Mouse (Mus musculus) CH12.LX (cell line): ENCODE data around the gene Dusp21. TPM values are rescaled to one million over a fixed set of nuclear protein-coding genes. Genes with fewer than 3 reads are reported as not detected.

Source experiments
- DNase-seq: peaks from one replicate; pipeline ENCODE4 v3.0.0-alpha.2; 2013; ENCODE audit errors: extremely low read depth
- H3K27ac ChIP-seq: 2 replicates; pipeline ENCODE4 v1.5.1; 2012; ENCODE audit warnings: low read depth, mild to moderate bottlenecking, control low read depth, moderate library complexity; ENCODE audit not compliant: insufficient read depth
- H3K27me3 ChIP-seq: replicated peaks from 2 replicates; pipeline ENCODE3; 2012; ENCODE audit warnings: inconsistent platforms
- H3K36me3 ChIP-seq, 2 experiments: replicated peaks in 1 of 2; 2 replicates each; pipeline versions ENCODE3 to v1.6.1; 2012; ENCODE audit warnings: inconsistent platforms in 1 of 2, low read length in 1 of 2, mild to moderate bottlenecking in 1 of 2, mixed read lengths in 1 of 2, moderate library complexity in 1 of 2; ENCODE audit not compliant: control insufficient read depth in 1 of 2, insufficient read depth in 1 of 2
- H3K4me1 ChIP-seq, 2 experiments: 2 replicates each; pipeline ENCODE4 v1.6.1; 2012; ENCODE audit warnings: inconsistent platforms in 1 of 2, moderate library complexity in 1 of 2; ENCODE audit not compliant: insufficient read depth in 2 of 2, control insufficient read depth in 1 of 2
- H3K4me2 ChIP-seq: 2 replicates; pipeline ENCODE4 v1.6.1; 2012; ENCODE audit warnings: low read depth, mild to moderate bottlenecking, control low read depth; ENCODE audit not compliant: poor library complexity, insufficient read depth, severe bottlenecking
- H3K4me3 ChIP-seq, 3 experiments: fragments of 150-350 bp in 1 of 3; sonication (generic) in 1 of 3; replicated peaks in 1 of 3; 2 replicates each; pipeline versions ENCODE3 to v1.5.1; 2011 to 2012; ENCODE audit warnings: low read depth in 2 of 3, low read length in 2 of 3, mild to moderate bottlenecking in 2 of 3, moderate library complexity in 2 of 3, control low read depth in 1 of 3, improper control_type of control experiment in 1 of 3, inconsistent platforms in 1 of 3, mixed read lengths in 1 of 3; ENCODE audit not compliant: poor library complexity in 1 of 3
- H3K79me2 ChIP-seq: replicated peaks from 2 replicates; pipeline ENCODE4 v1.6.1; 2012; ENCODE audit warnings: mild to moderate bottlenecking, moderate library complexity; ENCODE audit not compliant: control insufficient read depth, poor library complexity, insufficient read depth, severe bottlenecking; ENCODE audit errors: extremely low read depth
- H3K9ac ChIP-seq: 2 replicates; pipeline ENCODE4 v1.6.1; 2012; ENCODE audit warnings: low read depth, mild to moderate bottlenecking, control low read depth, moderate library complexity; ENCODE audit not compliant: insufficient read depth
- H3K9me3 ChIP-seq: replicated peaks from 2 replicates; pipeline ENCODE3; 2012; ENCODE audit warnings: low read length, inconsistent platforms, mixed read lengths
- BHLHE40 ChIP-seq: IDR thresholded peaks from 2 replicates; pipeline ENCODE4 v1.6.1; 2011; ENCODE audit warnings: mild to moderate bottlenecking, low read depth, low read length, improper control_type of control experiment
- CHD2 ChIP-seq: IDR thresholded peaks from 2 replicates; pipeline ENCODE4 v1.6.1; 2011; ENCODE audit warnings: low read length, improper control_type of control experiment
- E2F4 ChIP-seq: IDR thresholded peaks from 2 replicates; pipeline ENCODE4 v1.6.1; 2011; ENCODE audit warnings: low read depth, low read length, improper control_type of control experiment; ENCODE audit not compliant: insufficient replicate concordance
- ELF1 ChIP-seq: IDR thresholded peaks from 2 replicates; pipeline ENCODE4 v1.6.1; 2014; ENCODE audit warnings: low read depth, mild to moderate bottlenecking, inconsistent platforms, low read length, improper control_type of control experiment
- EP300 ChIP-seq: IDR thresholded peaks from 2 replicates; pipeline ENCODE4 v1.6.1; 2011; ENCODE audit warnings: low read length, improper control_type of control experiment
- ETS1 ChIP-seq: conservative IDR thresholded peaks from 2 replicates; pipeline ENCODE4 v1.6.1; 2012; ENCODE audit warnings: low read depth, mild to moderate bottlenecking, inconsistent platforms, low read length, improper control_type of control experiment, moderate library complexity
- HCFC1 ChIP-seq: IDR thresholded peaks from 2 replicates; pipeline ENCODE4 v1.6.1; 2012; ENCODE audit warnings: low read depth, mild to moderate bottlenecking, inconsistent platforms, low read length, improper control_type of control experiment
- IRF4 ChIP-seq: IDR thresholded peaks from 2 replicates; pipeline ENCODE4 v1.6.1; 2014; ENCODE audit warnings: low read depth, mild to moderate bottlenecking, inconsistent platforms, low read length, improper control_type of control experiment
- JUN ChIP-seq: IDR thresholded peaks from 2 replicates; pipeline ENCODE4 v1.6.1; 2011; ENCODE audit warnings: low read depth, mild to moderate bottlenecking, low read length, improper control_type of control experiment, moderate library complexity; ENCODE audit not compliant: insufficient read depth
- MAFK ChIP-seq: IDR thresholded peaks from 2 replicates; pipeline ENCODE4 v1.6.1; 2011; ENCODE audit warnings: low read length, improper control_type of control experiment; ENCODE audit not compliant: insufficient replicate concordance
- MAX ChIP-seq: IDR thresholded peaks from 2 replicates; pipeline ENCODE4 v1.6.1; 2011; ENCODE audit warnings: low read length, improper control_type of control experiment
- MAZ ChIP-seq: IDR thresholded peaks from 2 replicates; pipeline ENCODE4 v1.6.1; 2012; ENCODE audit warnings: low read depth, mild to moderate bottlenecking, inconsistent platforms, low read length, improper control_type of control experiment, moderate library complexity
- MEF2A ChIP-seq: IDR thresholded peaks from 2 replicates; pipeline ENCODE4 v1.6.1; 2014; ENCODE audit warnings: low read depth, mild to moderate bottlenecking, inconsistent platforms, low read length, improper control_type of control experiment, borderline replicate concordance
- MXI1 ChIP-seq: IDR thresholded peaks from 2 replicates; pipeline ENCODE4 v1.6.1; 2011; ENCODE audit warnings: mild to moderate bottlenecking, low read depth, low read length, improper control_type of control experiment
- MYC ChIP-seq: IDR thresholded peaks from 2 replicates; pipeline ENCODE4 v1.6.1; 2011; ENCODE audit warnings: low read depth, mild to moderate bottlenecking, improper control_type of control experiment, low read length
- NELFE ChIP-seq: IDR thresholded peaks from 2 replicates; pipeline ENCODE4 v1.6.1; 2011; ENCODE audit warnings: low read depth, low read length, improper control_type of control experiment
- PAX5 ChIP-seq: IDR thresholded peaks from 2 replicates; pipeline ENCODE4 v1.6.1; 2012; ENCODE audit warnings: low read length, inconsistent platforms, mixed read lengths
- POLR2AphosphoS2 ChIP-seq: IDR thresholded peaks from 2 replicates; pipeline ENCODE4 v1.6.1; 2011; ENCODE audit warnings: low read depth, low read length, improper control_type of control experiment
- RAD21 ChIP-seq: IDR thresholded peaks from 2 replicates; pipeline ENCODE4 v1.6.1; 2011; ENCODE audit warnings: low read depth, mild to moderate bottlenecking, low read length, improper control_type of control experiment, moderate library complexity
- RCOR1 ChIP-seq: conservative IDR thresholded peaks from 2 replicates; pipeline ENCODE4 v1.6.1; 2012; ENCODE audit warnings: low read depth, mild to moderate bottlenecking, inconsistent platforms, low read length, improper control_type of control experiment
- SIN3A ChIP-seq: IDR thresholded peaks from 2 replicates; pipeline ENCODE4 v1.6.1; 2012; ENCODE audit warnings: low read length, improper control_type of control experiment, inconsistent platforms
- SMC3 ChIP-seq: IDR thresholded peaks from 2 replicates; pipeline ENCODE4 v1.6.1; 2011; ENCODE audit warnings: low read depth, low read length, improper control_type of control experiment
- TBP ChIP-seq: conservative IDR thresholded peaks from 2 replicates; pipeline ENCODE4 v1.6.1; 2011; ENCODE audit warnings: low read depth, low read length, improper control_type of control experiment
- TCF12 ChIP-seq: IDR thresholded peaks from 2 replicates; pipeline ENCODE4 v1.6.1; 2014; ENCODE audit warnings: low read depth, mild to moderate bottlenecking, inconsistent platforms, low read length, improper control_type of control experiment
- UBTF ChIP-seq: IDR thresholded peaks from 2 replicates; pipeline ENCODE4 v1.6.1; 2012; ENCODE audit warnings: low read depth, mild to moderate bottlenecking, inconsistent platforms, low read length, improper control_type of control experiment, moderate library complexity
- ZKSCAN1 ChIP-seq: IDR thresholded peaks from 2 replicates; pipeline ENCODE4 v1.6.1; 2012; ENCODE audit warnings: low read depth, inconsistent platforms, low read length, improper control_type of control experiment, borderline replicate concordance
- ZMIZ1 ChIP-seq: IDR thresholded peaks from 2 replicates; pipeline ENCODE4 v1.6.1; 2012; ENCODE audit warnings: low read depth, mild to moderate bottlenecking, inconsistent platforms, low read length, improper control_type of control experiment
- ZNF384 ChIP-seq: IDR thresholded peaks from 2 replicates; pipeline ENCODE4 v1.6.1; 2012; ENCODE audit warnings: low read depth, low read length, improper control_type of control experiment, inconsistent platforms
- dilution Hi-C: fragments of 300-500 bp; cut with MboI; formaldehyde crosslinking; loops from 2 replicates; pipeline ENCODE4 v1.14.3; 2020; ENCODE audit warnings: low sequenced_read_pairs; ENCODE audit not compliant: extremely low pct_unique_long_range_greater_than_20kb, extremely low pct_ligation_motif_present
- in situ Hi-C: fragments of 300-500 bp; cut with MboI; formaldehyde crosslinking; loops from 3 replicates; pipeline ENCODE4 v1.14.3; 2019; ENCODE audit warnings: low sequenced_read_pairs, low pct_ligation_motif_present, low pct_unique_long_range_greater_than_20kb, mixed read lengths
- polyA plus RNA-seq: library from polyadenylated mRNA; unstranded; fragments of >175 nt; gene quantifications from 2 replicates; pipeline ENCODE4 v1.2.1, GENCODE M21; 2012; ENCODE audit warnings: low read depth; ENCODE audit not compliant: insufficient read length
- total RNA-seq, 2 experiments: library from RNA; depleted of rRNA; stranded (reverse); fragments of 300-350 nt in 1 of 2; fragments of >200 nt in 1 of 2; gene quantifications; 2 replicates each; pipeline ENCODE4 v1.2.3; 2012 to 2014

The Dusp21 gene
- total and polyA plus RNA-seq, 3 experiments: not detected

DNA sequence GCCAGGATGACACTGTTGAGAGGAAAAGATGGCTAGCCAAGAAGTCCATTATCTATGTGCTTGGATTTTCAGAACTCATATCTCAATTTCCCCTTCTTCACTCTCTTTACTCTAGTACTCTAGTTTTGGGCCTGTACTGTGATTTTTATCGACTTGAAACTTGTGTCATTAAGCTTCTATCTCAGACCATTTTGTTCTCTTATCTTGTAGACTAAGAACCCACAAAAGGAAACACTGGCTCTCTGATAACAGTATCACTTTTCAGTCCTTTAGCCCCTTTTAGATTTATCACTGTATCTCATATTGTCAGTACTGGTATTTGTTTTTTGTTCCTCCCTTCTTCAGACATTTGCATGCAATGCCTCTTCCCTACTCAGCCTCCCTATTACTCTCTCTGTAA is 33.8 kb downstream of the Dusp21 start:
- H3K4me2 ChIP-seq: no peak overlapping the region
- no peak overlapping the region for H3K4me3 ChIP-seq
- H3K36me3 ChIP-seq: no peaks in the 10 kb centered on the region
- TF ChIP-seq RAD21 (no peak), ZKSCAN1 (no peak), MAZ (no peak), BHLHE40 (no peak), RCOR1 (no peak), EP300 (no peak), SIN3A (no peak), ZMIZ1 (no peak), MAFK (no peak), JUN (no peak), MAX (no peak), MEF2A (no peak), UBTF (no peak), ETS1 (no peak), MYC (no peak), ELF1 (no peak), TCF12 (no peak), SMC3 (no peak), TBP (no peak), CHD2 (no peak)
- TF ChIP-seq, all 38 proteins: peak for 0
- in situ Hi-C loops: no loop called here
- Histone ChIP-seq H3K79me2 (peaks cover 29% of the 10 kb centered on the region), H3K9ac (no peak overlapping the region), H3K4me1 (peaks cover 0 to 10% of the 10 kb centered on the region in 2 experiments; a peak in 1 of 4 replicates), H3K27me3 (no peaks in the 10 kb centered on the region), H3K9me3 (no peaks in the 10 kb centered on the region), H3K27ac (no peak overlapping the region)
- no peak for DNase-seq
- dilution Hi-C loops: no loop called here

GRCm38 (mm10) chrX:18187203-18187602 is 41.5 kb downstream of the Dusp21 start:
- dilution Hi-C loops: no loop called here
- no peak for TF ChIP-seq HCFC1
- TF ChIP-seq MXI1: no peak
- TF ChIP-seq ZMIZ1: no peak
- no peak for TF ChIP-seq IRF4
- no peak for TF ChIP-seq CHD2
- no peak for TF ChIP-seq MYC
- TF ChIP-seq E2F4: no peak
- no peak for TF ChIP-seq MAZ
- TF ChIP-seq EP300: no peak
- TF ChIP-seq PAX5: no peak
- TF ChIP-seq POLR2AphosphoS2: no peak
- TF ChIP-seq ZNF384: no peak
- TF ChIP-seq RAD21: no peak
- TF ChIP-seq UBTF: no peak
- no peak for TF ChIP-seq NELFE
- no peak for TF ChIP-seq MAFK

More at GRCm38 (mm10) chrX:18187203-18187602, 41.5 kb downstream of the Dusp21 start:
- Histone ChIP-seq H3K9ac (no peak overlapping the region), H3K27me3 (no peaks in the 10 kb centered on the region), H3K79me2 (peaks cover 30% of the 10 kb centered on the region), H3K27ac (no peak overlapping the region), H3K4me1 (peaks cover 2 to 15% of the 10 kb centered on the region in 2 experiments; a peak in 2 of 4 replicates), H3K4me3 (no peak overlapping the region), H3K4me2 (no peak overlapping the region), H3K36me3 (no peaks in the 10 kb centered on the region), H3K9me3 (no peaks in the 10 kb centered on the region)
- in situ Hi-C loops: no loop called here
- DNase-seq: no peak
